In the genomic region with DNA sequence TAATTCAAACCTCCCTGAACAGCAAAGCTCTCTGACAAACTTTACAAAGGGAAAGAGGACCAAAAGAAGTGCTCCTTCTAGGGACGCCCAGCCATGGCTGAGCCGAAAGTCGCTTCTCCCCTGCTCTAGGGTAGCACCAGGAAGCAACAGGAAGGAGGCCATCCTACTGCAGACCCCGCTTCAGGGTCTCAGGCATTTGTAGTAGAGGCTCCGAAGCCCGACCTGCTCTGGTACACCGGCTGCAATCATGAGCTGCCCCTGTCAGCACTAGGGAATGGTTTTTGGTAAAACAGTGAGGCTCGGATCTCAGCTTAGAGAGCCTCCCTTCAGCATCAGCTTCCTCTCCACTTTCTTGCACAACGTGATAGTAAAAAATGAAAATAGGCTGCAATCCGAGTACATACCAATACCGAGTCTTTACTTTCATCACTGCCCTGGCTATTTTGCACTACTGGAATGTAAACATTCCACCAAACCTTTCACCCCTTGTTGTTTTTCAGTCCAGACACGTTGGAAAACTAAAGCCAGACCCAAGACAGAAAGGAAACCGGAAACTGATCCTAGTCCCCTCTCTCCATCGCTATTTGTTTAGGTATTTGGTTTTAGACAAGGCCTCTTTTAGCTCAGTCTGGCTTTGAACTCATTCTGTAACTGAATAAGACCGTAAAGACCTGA, we compare ENCODE assay signal across 9 mouse cellular contexts. TPM values are rescaled to one million over a fixed set of nuclear protein-coding genes. Genes with fewer than 3 reads are reported as not detected.
DNase-seq lines count a peak whose midpoint lies in the region; ATAC-seq and TF ChIP-seq lines count a peak whose summit lies in the region.
"Had no signal": no experiment of that assay in that cellular context is flagged by ENCODE, and none has a peak within 500 bp of the region (broad histone marks: within the 10 kb centered on the region; RNA-seq: fewer than 3 reads in every experiment).

No protein-coding gene starts in this region.

- no peak for DNase-seq in heart, adult 2 months
- no peak for DNase-seq in heart, adult 9 months (ENCODE audit: low spot score in 2 of 2)
- DNase-seq in left cerebral cortex, postnatal 36 days (ENCODE audit: low spot score in 2 of 2) = no peak
- no peak for DNase-seq in kidney, postnatal 10 days
- DNase-seq: gastrocnemius, postnatal 14 days had no signal

- H3K36me3 ChIP-seq in heart, adult 2 months (ENCODE audit: control insufficient read depth, insufficient read depth, low read length) = peaks cover 5% of the 10 kb centered on the region
- no peaks in the 10 kb centered on the region for H3K36me3 ChIP-seq in liver, embryonic 15.5 days (replicated peaks)

- peaks cover 5% of the 10 kb centered on the region; the same call in 1 of the 2 replicates for H3K79me2 ChIP-seq in heart, adult 2 months (replicated peaks; ENCODE audit: control insufficient read depth, insufficient read depth, low read length)

- TF ChIP-seq POLR2A in heart, adult 2 months (IDR thresholded peaks at IDR 0.05; ENCODE audit: insufficient read depth, low read depth, low read length) = no peak

- intact Hi-C loops in heart, adult 2 months (cut with DNase I) = no loop called here
- intact Hi-C loops in left cerebral cortex, postnatal 36 days (cut with DNase I) = no loop called here

- peak overlapping the region; percentile 77 for H3K4me2 ChIP-seq in liver, embryonic 15.5 days

- TF ChIP-seq CTCF in heart, adult 2 months (IDR thresholded peaks at IDR 0.05) = no peak

- 0 out of 2 replicates have a peak overlapping the region, but pooled peaks have one; percentile 33 for H3K9ac ChIP-seq in heart, adult 2 months (ENCODE audit: low read depth, low read length)
- H3K9ac ChIP-seq in liver, embryonic 15.5 days = peak overlapping the region; percentile 59

- no peak for TF ChIP-seq EP300 in heart, adult 2 months (IDR thresholded peaks at IDR 0.05; ENCODE audit: insufficient read depth, low read depth, low read length)

- WGBS in heart, adult 2 months = 32% methylated on average over 15 of the region's 15 CpGs
- 9% methylated on average over 15 of the region's 15 CpGs for WGBS in liver, embryonic 15.5 days (ENCODE audit: insufficient replicate concordance)

- no peaks in the 10 kb centered on the region for H3K27me3 ChIP-seq in heart, adult 2 months (ENCODE audit: control insufficient read depth, insufficient read depth, low read length)
- no peaks in the 10 kb centered on the region for H3K27me3 ChIP-seq in liver, embryonic 15.5 days

- peak overlapping the region; percentile 19 for H3K27ac ChIP-seq in heart, adult 2 months
- peak overlapping the region; percentile 86 for H3K27ac ChIP-seq in liver, embryonic 15.5 days (replicated peaks)

- H3K9me3 ChIP-seq in liver, embryonic 15.5 days (replicated peaks) = no peaks in the 10 kb centered on the region

- peaks cover 16% of the 10 kb centered on the region for H3K4me1 ChIP-seq in heart, adult 2 months (ENCODE audit: control insufficient read depth, insufficient read depth, low read length)
- peaks cover 40% of the 10 kb centered on the region for H3K4me1 ChIP-seq in liver, embryonic 15.5 days (replicated peaks)

- peak overlapping the region; percentile 31; the same call in 1 of the 2 replicates for H3K4me3 ChIP-seq in heart, adult 2 months
- peak overlapping the region; percentile 65 for H3K4me3 ChIP-seq in liver, embryonic 15.5 days (replicated peaks)

- ATAC-seq in CD4-positive, CD25-positive, alpha-beta regulatory T cell, adult 4 months = peak; percentile 7
- ATAC-seq in erythroblast, adult 5-6 weeks (replicated peaks; ENCODE audit: low FRiP score, poor library complexity, severe bottlenecking) = 0 out of 2 replicates have a peak, but pooled peaks have one; percentile 21
- peak; percentile 25; the same call in 1 of the 2 replicates for ATAC-seq in liver, embryonic 15.5 days (ENCODE audit: insufficient read depth)
- no peak for ATAC-seq in activated CD4-positive, CD25-positive, alpha-beta regulatory T cell, adult 4 months

RNA-seq across cellular contexts. Expression of a gene that starts 44.8 kb away (rescaled TPM):
- total RNA-seq in heart, adult 2 months (2021) = 10 to 100 TPM; 12.9 to 17.0 TPM
- 6.0 and 6.6 TPM in 2 replicates for polyA plus RNA-seq in heart, adult 2 months (2012; rRNA removed)
- polyA plus RNA-seq in CD4-positive, CD25-positive, alpha-beta regulatory T cell, adult 4 months (2017; shearing (Covaris generic)) = 10 to 100 TPM; 54.2 to 66.6 TPM
- 17.3 and 23.6 TPM in 2 replicates for total RNA-seq in erythroblast, adult 5-6 weeks (2015; ENCODE audit: low replicate concordance)
- 4.5 and 4.7 TPM in 2 replicates for total RNA-seq in erythroblast, adult 5-6 weeks (2017; ENCODE audit: low replicate concordance)
- 3.5 and 3.8 TPM in 2 replicates for polyA plus RNA-seq in liver, embryonic 15.5 days (2015; fragmentation: Nextera tagmentation; extraction: Ambion mirVana)
- total RNA-seq in left cerebral cortex, postnatal 36 days (2021) = 1 to 10 TPM; 7.7 to 8.2 TPM
- 10 to 100 TPM; 70.1 to 72.4 TPM for polyA plus RNA-seq in activated CD4-positive, CD25-positive, alpha-beta regulatory T cell, adult 4 months (2017; shearing (Covaris generic))
